Mouse (Mus musculus): ENCODE measurements around the gene Ccl21b. TPM values are rescaled to one million over a fixed set of nuclear protein-coding genes. Genes with fewer than 3 reads are reported as not detected.
"Not testable (repeated sequence)": the region's sequence is repeated elsewhere in the genome, so short reads cannot be mapped to it uniquely, and the experiment has no call there.

The Ccl21b gene
- total RNA-seq (2021) (not detected), polyA plus RNA-seq (2012; rRNA removed) (1.5 TPM in 1 of 2 replicates, not detected in the other)
- long read RNA-seq, partial matches to known transcripts: 0 of 1 reads
- long read RNA-seq, other reads (novel, unspliced or antisense): 0 of 1 reads

DNA sequence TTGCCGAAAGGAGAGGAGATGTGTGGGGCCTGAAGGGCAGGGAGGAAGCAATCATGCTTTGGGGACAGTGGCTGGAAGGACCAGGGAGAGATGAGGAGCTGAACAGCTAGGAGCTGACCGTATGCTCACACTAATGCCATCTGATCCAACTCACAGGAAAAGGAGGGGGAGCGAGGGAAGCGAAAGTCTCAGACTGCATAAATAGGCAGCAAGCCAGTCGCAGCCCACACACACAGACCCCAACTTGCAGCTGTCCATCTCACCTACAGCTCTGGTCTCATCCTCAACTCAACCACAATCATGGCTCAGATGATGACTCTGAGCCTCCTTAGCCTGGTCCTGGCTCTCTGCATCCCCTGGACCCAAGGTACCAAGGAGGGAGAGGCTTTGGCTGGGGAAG is at the start of gene Ccl21b:
Gene Ccl21b, plus strand, starts transcription at position 301 of the 400 bp plus-strand sequence.
- WGBS: no CpG with 5 or more reads among the region's 5 CpGs
- H3K4me1 ChIP-seq (ENCODE audit: control insufficient read depth, insufficient read depth, low read length); DNase-seq; H3K27me3 ChIP-seq (ENCODE audit: control insufficient read depth, insufficient read depth, low read length); H3K9ac ChIP-seq (ENCODE audit: low read depth, low read length); H3K27ac ChIP-seq; H3K36me3 ChIP-seq (ENCODE audit: control insufficient read depth, insufficient read depth, low read length); H3K4me3 ChIP-seq; intact Hi-C loops (cut with DNase I); H3K79me2 ChIP-seq (replicated peaks; ENCODE audit: control insufficient read depth, insufficient read depth, low read length): not testable (repeated sequence)

DNA sequence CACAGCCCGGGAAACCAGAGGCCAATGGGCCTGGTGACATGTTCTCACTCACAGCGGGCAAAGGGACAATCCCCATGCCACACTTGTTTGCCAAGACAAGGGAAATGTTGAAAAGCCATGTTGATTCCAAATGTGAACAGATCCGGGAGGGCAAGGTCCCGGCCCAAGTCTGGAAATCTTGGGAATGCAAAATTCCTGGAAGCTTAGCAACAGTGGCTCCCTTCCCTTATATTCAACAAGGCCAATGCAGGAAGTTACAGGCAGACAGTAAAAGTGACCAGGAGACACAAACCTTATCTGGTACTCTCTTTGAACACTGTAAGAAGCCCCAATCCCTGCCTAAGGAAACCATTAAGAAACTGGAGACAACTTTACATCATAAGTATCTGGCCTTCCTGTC is 15.2 kb upstream of the Ccl21b start, which contains the start of gene Gm10600:
Gene Gm10600, plus strand, starts transcription at position 301 of the 400 bp plus-strand sequence.
- H3K27ac ChIP-seq; H3K4me1 ChIP-seq (ENCODE audit: control insufficient read depth, insufficient read depth, low read length); intact Hi-C loops (cut with DNase I); H3K9ac ChIP-seq (ENCODE audit: low read depth, low read length); H3K27me3 ChIP-seq (ENCODE audit: control insufficient read depth, insufficient read depth, low read length); DNase-seq; H3K4me3 ChIP-seq; H3K36me3 ChIP-seq (ENCODE audit: control insufficient read depth, insufficient read depth, low read length); H3K79me2 ChIP-seq (replicated peaks; ENCODE audit: control insufficient read depth, insufficient read depth, low read length): not testable (repeated sequence)
- no CpG with 5 or more reads among the region's 4 CpGs for WGBS

DNA sequence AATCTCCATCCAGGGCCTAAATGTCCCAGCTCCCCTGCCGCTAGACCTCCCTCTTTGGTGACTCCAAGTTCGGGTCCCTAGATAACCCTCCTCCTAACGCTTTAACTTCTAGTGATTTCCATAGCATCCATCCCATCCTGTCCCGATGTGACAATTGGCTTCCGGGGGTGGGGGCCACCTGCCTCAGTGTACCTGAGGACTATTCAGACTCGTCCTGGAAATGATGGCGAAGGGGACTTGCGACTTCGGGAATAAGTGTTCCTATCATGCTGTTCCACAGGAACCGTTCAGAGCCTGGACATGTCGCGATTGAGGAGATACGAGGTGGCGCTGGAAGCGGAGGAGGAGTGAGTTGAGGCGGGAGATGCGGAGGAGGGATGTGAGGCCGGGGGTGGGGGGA is 38.4 kb downstream of the Ccl21b start, which contains the start of gene Gm21953:
Gene Gm21953, plus strand, starts transcription at position 301 of the 400 bp plus-strand sequence.
- H3K27me3 ChIP-seq (ENCODE audit: control insufficient read depth, insufficient read depth, low read length); intact Hi-C loops (cut with DNase I); H3K9ac ChIP-seq (ENCODE audit: low read depth, low read length); H3K27ac ChIP-seq; DNase-seq; H3K36me3 ChIP-seq (ENCODE audit: control insufficient read depth, insufficient read depth, low read length); H3K79me2 ChIP-seq (replicated peaks; ENCODE audit: control insufficient read depth, insufficient read depth, low read length); H3K4me1 ChIP-seq (ENCODE audit: control insufficient read depth, insufficient read depth, low read length); H3K4me3 ChIP-seq: not testable (repeated sequence)
- no CpG with 5 or more reads among the region's 18 CpGs for WGBS

Other genes starting within 250 kb of the Ccl21b start
- gene Gm21093, start 221.0 kb upstream of the Ccl21b start, total RNA-seq (2021): not detected
- not detected in 2 replicates for gene Gm21093, start 221.0 kb upstream of the Ccl21b start, polyA plus RNA-seq (2012; rRNA removed)
- gene Gm3893, start 164.6 kb upstream of the Ccl21b start, total RNA-seq (2021): not detected
- not detected in 2 replicates for gene Gm3893, start 164.6 kb upstream of the Ccl21b start, polyA plus RNA-seq (2012; rRNA removed)
- gene Gm13304, start 140.9 kb upstream of the Ccl21b start, total RNA-seq (2021): 10 to 100 TPM; 31.3 to 32.6 TPM
- gene Gm13304, start 140.9 kb upstream of the Ccl21b start, polyA plus RNA-seq (2012; rRNA removed): not detected in 2 replicates
- under 1 TPM in 1 of 2 experiments, not detected in 1; 0.86 TPM for gene Gm13306, start 102.3 kb upstream of the Ccl21b start, total RNA-seq (2021)
- not detected in 2 replicates for gene Gm13306, start 102.3 kb upstream of the Ccl21b start, polyA plus RNA-seq (2012; rRNA removed)
- gene Gm13305, start 87.2 kb upstream of the Ccl21b start, total RNA-seq (2021): under 1 TPM; 0.70 to 0.97 TPM
- gene Gm13305, start 87.2 kb upstream of the Ccl21b start, polyA plus RNA-seq (2012; rRNA removed): 0.55 and 1.1 TPM in 2 replicates
- under 1 TPM; 0.23 to 0.26 TPM for gene Gm10600, start 15.1 kb upstream of the Ccl21b start, total RNA-seq (2021)
- gene Gm10600, start 15.1 kb upstream of the Ccl21b start, polyA plus RNA-seq (2012; rRNA removed): not detected in 2 replicates
- gene Gm21953, start 38.5 kb downstream of the Ccl21b start, total RNA-seq (2021): not detected
- gene Gm21953, start 38.5 kb downstream of the Ccl21b start, polyA plus RNA-seq (2012; rRNA removed): not detected in 2 replicates
- gene Fam205a3, start 62.6 kb downstream of the Ccl21b start, total RNA-seq (2021): not detected
- 0.04 and 0.06 TPM in 2 replicates for gene Fam205a3, start 62.6 kb downstream of the Ccl21b start, polyA plus RNA-seq (2012; rRNA removed)
- not detected for gene Gm21586, start 183.6 kb downstream of the Ccl21b start, total RNA-seq (2021)
- gene Gm21586, start 183.6 kb downstream of the Ccl21b start, polyA plus RNA-seq (2012; rRNA removed): not detected in 2 replicates
- not detected for gene Gm2163, start 211.0 kb downstream of the Ccl21b start, total RNA-seq (2021)
- 0.04 TPM in 1 of 2 replicates, not detected in the other for gene Gm2163, start 211.0 kb downstream of the Ccl21b start, polyA plus RNA-seq (2012; rRNA removed)